Mouse (Mus musculus): ENCODE results near the gene Apbb1. TPM values are rescaled to one million over a fixed set of nuclear protein-coding genes. Genes with fewer than 3 reads are reported as not detected.
A peak's percentile ranks its signal among the peaks of the same experiment; 100 is the strongest.

The Apbb1 gene
- polyA plus RNA-seq (2012; rRNA removed): 480 and 492 TPM in 2 replicates

- DNase-seq (ENCODE audit: extremely low spot score in 1 of 2, low spot score in 1 of 2): peak in 1 of 2 experiments; percentile 79
Measured at GRCm38 (mm10) chr7:105581094-105581703, at the start of gene Apbb1. TSS of gene Apbb1 (minus strand) at chr7:105581653.

GRCm38 (mm10) chr7:105628633-105629032, 47.2 kb upstream of the Apbb1 start:
- DNase-seq (ENCODE audit: extremely low spot score in 1 of 2, low spot score in 1 of 2): peak; percentile 30 to 59

GRCm38 (mm10) chr7:105625397-105625796, 43.9 kb upstream of the Apbb1 start:
- no peak for DNase-seq (ENCODE audit: extremely low spot score in 1 of 2, low spot score in 1 of 2)

- peak; percentile 28 to 56 for DNase-seq (ENCODE audit: extremely low spot score in 1 of 2, low spot score in 1 of 2)
Measured at GRCm38 (mm10) chr7:105621646-105622292, 40.3 kb upstream of the Apbb1 start.

- DNase-seq (ENCODE audit: extremely low spot score in 1 of 2, low spot score in 1 of 2): peak in 1 of 2 experiments; percentile 55
Measured at GRCm38 (mm10) chr7:105621053-105621452, 39.6 kb upstream of the Apbb1 start.

- no peak for DNase-seq (ENCODE audit: extremely low spot score in 1 of 2, low spot score in 1 of 2)
Measured at GRCm38 (mm10) chr7:105619701-105620100, 38.2 kb upstream of the Apbb1 start.

GRCm38 (mm10) chr7:105617810-105618209, 36.4 kb upstream of the Apbb1 start:
- DNase-seq (ENCODE audit: extremely low spot score in 1 of 2, low spot score in 1 of 2): no peak

DNA sequence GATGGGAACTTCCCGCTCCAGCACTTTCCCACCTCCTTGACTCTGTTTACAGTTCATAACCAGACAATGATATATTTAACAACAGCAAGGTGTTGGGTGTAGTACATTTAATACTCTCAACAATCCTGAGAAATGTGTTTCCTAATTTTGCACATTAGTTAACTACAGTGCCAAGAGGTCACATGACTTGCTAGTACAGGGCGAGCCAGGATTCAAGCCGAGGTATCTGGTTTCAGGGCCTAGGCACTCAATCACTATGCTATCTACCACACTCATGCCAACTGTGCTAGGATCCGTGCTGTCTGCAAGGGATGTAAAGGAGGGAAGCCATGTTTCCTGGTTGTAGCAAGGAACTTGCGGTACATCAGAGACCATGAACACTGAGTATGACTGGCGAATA, 35.1 kb upstream of the Apbb1 start:
- no peak for DNase-seq (ENCODE audit: extremely low spot score in 1 of 2, low spot score in 1 of 2)

GRCm38 (mm10) chr7:105615720-105616119, 34.3 kb upstream of the Apbb1 start:
- DNase-seq (ENCODE audit: extremely low spot score in 1 of 2, low spot score in 1 of 2): no peak

- DNase-seq (ENCODE audit: extremely low spot score in 1 of 2, low spot score in 1 of 2): no peak
Measured at GRCm38 (mm10) chr7:105614400-105614799, 32.9 kb upstream of the Apbb1 start.

GRCm38 (mm10) chr7:105611767-105612166, 30.3 kb upstream of the Apbb1 start:
- no peak for DNase-seq (ENCODE audit: extremely low spot score in 1 of 2, low spot score in 1 of 2)

- no peak for DNase-seq (ENCODE audit: extremely low spot score in 1 of 2, low spot score in 1 of 2)
Measured at GRCm38 (mm10) chr7:105608467-105608866, 27.0 kb upstream of the Apbb1 start.

- DNase-seq (ENCODE audit: extremely low spot score in 1 of 2, low spot score in 1 of 2): peak in 1 of 2 experiments; percentile 79
Measured at GRCm38 (mm10) chr7:105602860-105603623, 21.6 kb upstream of the Apbb1 start.

GRCm38 (mm10) chr7:105590097-105590496, 8.6 kb upstream of the Apbb1 start:
- DNase-seq (ENCODE audit: extremely low spot score in 1 of 2, low spot score in 1 of 2): no peak

GRCm38 (mm10) chr7:105588325-105588912, 7.0 kb upstream of the Apbb1 start:
- no peak for DNase-seq (ENCODE audit: extremely low spot score in 1 of 2, low spot score in 1 of 2)

DNA sequence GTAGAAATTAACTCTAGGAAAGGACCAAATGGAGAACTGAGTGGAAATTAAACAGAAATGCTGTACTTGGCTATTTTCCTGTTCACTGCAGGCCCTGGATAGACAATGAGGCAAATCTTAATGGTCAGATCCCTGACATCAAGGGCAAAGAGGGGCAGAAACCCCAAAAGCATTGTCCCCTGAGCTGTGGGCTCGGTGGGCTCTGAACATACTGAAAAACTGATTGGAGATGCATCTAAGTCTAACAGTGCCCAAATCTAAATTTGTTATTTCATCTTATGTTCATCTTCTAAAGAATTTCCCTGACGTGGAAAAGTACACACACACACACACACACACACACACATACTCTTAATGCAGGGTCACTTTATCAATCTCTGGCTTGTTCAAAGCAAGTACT, 506 bp upstream of the Apbb1 start:
- DNase-seq (ENCODE audit: extremely low spot score in 1 of 2, low spot score in 1 of 2): no peak

DNA sequence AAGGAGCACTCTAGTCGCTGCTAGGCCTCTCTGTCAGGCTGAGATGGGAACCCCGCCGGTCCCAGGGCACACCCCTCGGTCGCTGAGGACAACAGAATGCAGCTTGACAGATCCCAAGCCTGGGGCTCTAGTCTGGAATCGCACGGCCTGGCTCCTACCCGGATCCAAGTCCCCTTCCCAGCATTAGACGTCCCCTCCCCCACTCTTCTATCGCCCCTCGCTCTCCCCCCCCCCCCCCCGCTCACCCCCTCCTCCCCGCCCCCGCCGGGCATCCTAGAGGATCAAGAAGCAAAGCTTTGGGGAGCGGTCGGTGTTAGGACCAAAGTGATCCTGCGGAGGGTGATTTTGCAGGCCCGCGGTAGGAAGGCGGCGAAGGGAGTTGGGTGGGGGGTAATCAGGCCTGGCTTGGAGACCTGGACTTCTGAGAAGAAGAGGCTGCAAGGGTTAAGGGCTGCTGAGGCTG, 795 bp downstream of the Apbb1 start:
- DNase-seq (ENCODE audit: extremely low spot score in 1 of 2, low spot score in 1 of 2): no peak

GRCm38 (mm10) chr7:105578481-105578880, 3.0 kb downstream of the Apbb1 start:
- no peak for DNase-seq (ENCODE audit: extremely low spot score in 1 of 2, low spot score in 1 of 2)

DNA sequence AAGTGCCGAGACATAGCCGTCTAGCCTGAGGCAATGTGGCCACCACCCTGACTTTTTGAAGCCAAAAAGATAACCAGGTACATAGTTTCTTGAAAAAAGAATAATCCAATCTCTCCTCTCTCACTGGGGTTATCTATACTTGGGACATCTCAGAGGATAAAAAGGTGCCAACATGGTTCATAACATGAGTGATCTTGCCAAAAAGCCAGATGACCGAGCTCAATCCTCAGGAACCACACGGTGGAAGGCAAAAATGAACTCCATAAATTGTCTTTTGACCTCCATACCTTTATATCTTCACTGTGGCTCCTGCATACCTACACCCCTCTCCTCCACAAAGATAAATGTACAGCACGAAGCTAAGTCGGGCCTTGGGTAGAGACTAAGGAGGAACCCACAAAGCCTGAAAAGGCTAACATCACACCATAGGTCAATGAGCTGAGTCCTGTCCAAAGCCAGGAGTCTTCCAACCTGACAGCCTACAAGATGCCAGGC, 4.0 kb downstream of the Apbb1 start:
- no peak for DNase-seq (ENCODE audit: extremely low spot score in 1 of 2, low spot score in 1 of 2)

GRCm38 (mm10) chr7:105576166-105576748, 5.2 kb downstream of the Apbb1 start:
- no peak for DNase-seq (ENCODE audit: extremely low spot score in 1 of 2, low spot score in 1 of 2)

DNA sequence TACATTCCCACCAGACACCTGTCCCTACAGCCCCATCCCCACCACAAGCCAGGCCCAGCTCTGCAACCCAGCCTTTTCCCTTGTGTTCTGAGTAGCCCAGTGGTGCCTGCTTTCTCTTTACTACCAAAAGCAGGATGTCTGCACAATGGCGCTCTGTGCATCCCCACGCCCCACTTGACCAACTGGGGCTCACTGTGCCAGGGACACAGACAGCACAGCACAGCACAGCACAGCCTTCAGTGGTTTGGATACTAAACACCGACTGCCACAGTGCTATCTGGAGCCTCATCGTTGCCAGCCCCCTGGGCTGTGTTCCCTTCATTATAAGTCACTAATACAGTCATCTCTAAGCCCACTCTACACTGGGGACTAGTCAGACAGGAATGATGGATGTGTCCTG, 6.9 kb downstream of the Apbb1 start:
- no peak for DNase-seq (ENCODE audit: extremely low spot score in 1 of 2, low spot score in 1 of 2)

Data from frontal cortex, adult 2 months (tissue).